Mouse (Mus musculus) CH12.LX (cell line): ENCODE data around the gene Kat2a. TPM values are rescaled to one million over a fixed set of nuclear protein-coding genes. Genes with fewer than 3 reads are reported as not detected.

Source experiments
- DNase-seq: peaks from one replicate; pipeline ENCODE4 v3.0.0-alpha.2; 2013; ENCODE audit errors: extremely low read depth
- H3K27ac ChIP-seq: 2 replicates; pipeline ENCODE4 v1.5.1; 2012; ENCODE audit warnings: low read depth, mild to moderate bottlenecking, control low read depth, moderate library complexity; ENCODE audit not compliant: insufficient read depth
- H3K27me3 ChIP-seq: replicated peaks from 2 replicates; pipeline ENCODE3; 2012; ENCODE audit warnings: inconsistent platforms
- H3K36me3 ChIP-seq, 2 experiments: replicated peaks in 1 of 2; 2 replicates each; pipeline versions ENCODE3 to v1.6.1; 2012; ENCODE audit warnings: inconsistent platforms in 1 of 2, low read length in 1 of 2, mild to moderate bottlenecking in 1 of 2, mixed read lengths in 1 of 2, moderate library complexity in 1 of 2; ENCODE audit not compliant: control insufficient read depth in 1 of 2, insufficient read depth in 1 of 2
- H3K4me1 ChIP-seq, 2 experiments: 2 replicates each; pipeline ENCODE4 v1.6.1; 2012; ENCODE audit warnings: inconsistent platforms in 1 of 2, moderate library complexity in 1 of 2; ENCODE audit not compliant: insufficient read depth in 2 of 2, control insufficient read depth in 1 of 2
- H3K4me2 ChIP-seq: 2 replicates; pipeline ENCODE4 v1.6.1; 2012; ENCODE audit warnings: low read depth, mild to moderate bottlenecking, control low read depth; ENCODE audit not compliant: poor library complexity, insufficient read depth, severe bottlenecking
- H3K4me3 ChIP-seq, 3 experiments: fragments of 150-350 bp in 1 of 3; sonication (generic) in 1 of 3; replicated peaks in 1 of 3; 2 replicates each; pipeline versions ENCODE3 to v1.5.1; 2011 to 2012; ENCODE audit warnings: low read depth in 2 of 3, low read length in 2 of 3, mild to moderate bottlenecking in 2 of 3, moderate library complexity in 2 of 3, control low read depth in 1 of 3, improper control_type of control experiment in 1 of 3, inconsistent platforms in 1 of 3, mixed read lengths in 1 of 3; ENCODE audit not compliant: poor library complexity in 1 of 3
- H3K79me2 ChIP-seq: replicated peaks from 2 replicates; pipeline ENCODE4 v1.6.1; 2012; ENCODE audit warnings: mild to moderate bottlenecking, moderate library complexity; ENCODE audit not compliant: control insufficient read depth, poor library complexity, insufficient read depth, severe bottlenecking; ENCODE audit errors: extremely low read depth
- H3K9ac ChIP-seq: 2 replicates; pipeline ENCODE4 v1.6.1; 2012; ENCODE audit warnings: low read depth, mild to moderate bottlenecking, control low read depth, moderate library complexity; ENCODE audit not compliant: insufficient read depth
- H3K9me3 ChIP-seq: replicated peaks from 2 replicates; pipeline ENCODE3; 2012; ENCODE audit warnings: low read length, inconsistent platforms, mixed read lengths
- CHD1 ChIP-seq: IDR thresholded peaks from 2 replicates; pipeline ENCODE4 v1.6.1; 2012; ENCODE audit warnings: low read depth, low read length, improper control_type of control experiment, inconsistent platforms
- CHD2 ChIP-seq: IDR thresholded peaks from 2 replicates; pipeline ENCODE4 v1.6.1; 2011; ENCODE audit warnings: low read length, improper control_type of control experiment
- CTCF ChIP-seq, 2 experiments: IDR thresholded peaks in 1 of 2; conservative IDR thresholded peaks in 1 of 2; 2 replicates each; pipeline ENCODE4 v1.5.1; 2011 to 2012; ENCODE audit warnings: low read depth in 2 of 2, low read length in 2 of 2, improper control_type of control experiment in 1 of 2, inconsistent platforms in 1 of 2, mild to moderate bottlenecking in 1 of 2, moderate library complexity in 1 of 2
- E2F4 ChIP-seq: IDR thresholded peaks from 2 replicates; pipeline ENCODE4 v1.6.1; 2011; ENCODE audit warnings: low read depth, low read length, improper control_type of control experiment; ENCODE audit not compliant: insufficient replicate concordance
- ELF1 ChIP-seq: IDR thresholded peaks from 2 replicates; pipeline ENCODE4 v1.6.1; 2014; ENCODE audit warnings: low read depth, mild to moderate bottlenecking, inconsistent platforms, low read length, improper control_type of control experiment
- GABPA ChIP-seq: IDR thresholded peaks from 2 replicates; pipeline ENCODE4 v1.6.1; 2012; ENCODE audit warnings: low read depth, low read length, improper control_type of control experiment, inconsistent platforms; ENCODE audit not compliant: insufficient replicate concordance
- HCFC1 ChIP-seq: IDR thresholded peaks from 2 replicates; pipeline ENCODE4 v1.6.1; 2012; ENCODE audit warnings: low read depth, mild to moderate bottlenecking, inconsistent platforms, low read length, improper control_type of control experiment
- KAT2A ChIP-seq: IDR thresholded peaks from 2 replicates; pipeline ENCODE4 v1.6.1; 2012; ENCODE audit warnings: low read length, improper control_type of control experiment, inconsistent platforms; ENCODE audit not compliant: insufficient replicate concordance
- MAFK ChIP-seq: IDR thresholded peaks from 2 replicates; pipeline ENCODE4 v1.6.1; 2011; ENCODE audit warnings: low read length, improper control_type of control experiment; ENCODE audit not compliant: insufficient replicate concordance
- MAX ChIP-seq: IDR thresholded peaks from 2 replicates; pipeline ENCODE4 v1.6.1; 2011; ENCODE audit warnings: low read length, improper control_type of control experiment
- MAZ ChIP-seq: IDR thresholded peaks from 2 replicates; pipeline ENCODE4 v1.6.1; 2012; ENCODE audit warnings: low read depth, mild to moderate bottlenecking, inconsistent platforms, low read length, improper control_type of control experiment, moderate library complexity
- MYC ChIP-seq: IDR thresholded peaks from 2 replicates; pipeline ENCODE4 v1.6.1; 2011; ENCODE audit warnings: low read depth, mild to moderate bottlenecking, improper control_type of control experiment, low read length
- NELFE ChIP-seq: IDR thresholded peaks from 2 replicates; pipeline ENCODE4 v1.6.1; 2011; ENCODE audit warnings: low read depth, low read length, improper control_type of control experiment
- RAD21 ChIP-seq: IDR thresholded peaks from 2 replicates; pipeline ENCODE4 v1.6.1; 2011; ENCODE audit warnings: low read depth, mild to moderate bottlenecking, low read length, improper control_type of control experiment, moderate library complexity
- RCOR1 ChIP-seq: conservative IDR thresholded peaks from 2 replicates; pipeline ENCODE4 v1.6.1; 2012; ENCODE audit warnings: low read depth, mild to moderate bottlenecking, inconsistent platforms, low read length, improper control_type of control experiment
- TBP ChIP-seq: conservative IDR thresholded peaks from 2 replicates; pipeline ENCODE4 v1.6.1; 2011; ENCODE audit warnings: low read depth, low read length, improper control_type of control experiment
- UBTF ChIP-seq: IDR thresholded peaks from 2 replicates; pipeline ENCODE4 v1.6.1; 2012; ENCODE audit warnings: low read depth, mild to moderate bottlenecking, inconsistent platforms, low read length, improper control_type of control experiment, moderate library complexity
- ZKSCAN1 ChIP-seq: IDR thresholded peaks from 2 replicates; pipeline ENCODE4 v1.6.1; 2012; ENCODE audit warnings: low read depth, inconsistent platforms, low read length, improper control_type of control experiment, borderline replicate concordance
- ZMIZ1 ChIP-seq: IDR thresholded peaks from 2 replicates; pipeline ENCODE4 v1.6.1; 2012; ENCODE audit warnings: low read depth, mild to moderate bottlenecking, inconsistent platforms, low read length, improper control_type of control experiment
- dilution Hi-C: fragments of 300-500 bp; cut with MboI; formaldehyde crosslinking; loops from 2 replicates; pipeline ENCODE4 v1.14.3; 2020; ENCODE audit warnings: low sequenced_read_pairs; ENCODE audit not compliant: extremely low pct_unique_long_range_greater_than_20kb, extremely low pct_ligation_motif_present
- in situ Hi-C: fragments of 300-500 bp; cut with MboI; formaldehyde crosslinking; loops from 3 replicates; pipeline ENCODE4 v1.14.3; 2019; ENCODE audit warnings: low sequenced_read_pairs, low pct_ligation_motif_present, low pct_unique_long_range_greater_than_20kb, mixed read lengths
- polyA plus RNA-seq: library from polyadenylated mRNA; unstranded; fragments of >175 nt; gene quantifications from 2 replicates; pipeline ENCODE4 v1.2.1, GENCODE M21; 2012; ENCODE audit warnings: low read depth; ENCODE audit not compliant: insufficient read length
- total RNA-seq, 2 experiments: library from RNA; depleted of rRNA; stranded (reverse); fragments of 300-350 nt in 1 of 2; fragments of >200 nt in 1 of 2; gene quantifications; 2 replicates each; pipeline ENCODE4 v1.2.3; 2012 to 2014

Gene Kat2a
- total and polyA plus RNA-seq, 3 experiments = 27.2 to 82.9 (median 30.7) TPM

- TF ChIP-seq MYC (no peak), MAFK (no peak), CTCF (conservative IDR thresholded peaks at IDR 0.05 in 1 of 2, IDR thresholded peaks at IDR 0.05 in 1 of 2; ENCODE audit: low read depth in 2 of 2, low read length in 2 of 2) (no peak), TBP (no peak), E2F4 (no peak), MAX (no peak), RAD21 (no peak)
- Histone ChIP-seq H3K4me2 (no peak overlapping the region), H3K4me3 (no peak overlapping the region), H3K4me1 (0 out of 4 replicates have a peak, but pooled peaks cover 0 to 3% of the 10 kb centered on the region in 2 experiments), H3K9ac (no peak overlapping the region), H3K36me3 (peaks cover 24 to 89% of the 10 kb centered on the region in 2 experiments), H3K79me2 (no peaks in the 10 kb centered on the region), H3K27ac (no peak overlapping the region), H3K9me3 (peaks cover 3% of the 10 kb centered on the region), H3K27me3 (no peaks in the 10 kb centered on the region)
- dilution Hi-C loops (no loop called here), in situ Hi-C loops (no loop called here)
- DNase-seq = no peak
These were observed 34.8 kb upstream of the Kat2a start for GRCm38 (mm10) chr11:100747114-100747513.

- H3K4me2 ChIP-seq = no peak overlapping the region
- no peak overlapping the region for H3K27ac ChIP-seq
- peaks cover 19 to 87% of the 10 kb centered on the region in 2 experiments for H3K36me3 ChIP-seq
- in situ Hi-C loops = no loop called here
- H3K9ac ChIP-seq = no peak overlapping the region
- peaks cover 2% of the 10 kb centered on the region for H3K9me3 ChIP-seq
- dilution Hi-C loops = no loop called here
- no peak for DNase-seq
- H3K4me3 ChIP-seq = no peak overlapping the region
- no peaks in the 10 kb centered on the region for H3K27me3 ChIP-seq
- H3K79me2 ChIP-seq = no peaks in the 10 kb centered on the region
- TF ChIP-seq E2F4 = no peak
- TF ChIP-seq RCOR1 = no peak
- TF ChIP-seq ZKSCAN1 = no peak
- no peak for TF ChIP-seq ZMIZ1
- no peak for TF ChIP-seq GABPA
- no peak for TF ChIP-seq TBP
- no peak for TF ChIP-seq NELFE
- TF ChIP-seq CHD2 = no peak
- no peak for TF ChIP-seq MAZ
- no peak for TF ChIP-seq ELF1
- TF ChIP-seq CHD1 = no peak
- no peak for TF ChIP-seq KAT2A
- TF ChIP-seq HCFC1 = no peak
- TF ChIP-seq UBTF = no peak
- no peak for TF ChIP-seq CTCF (conservative IDR thresholded peaks at IDR 0.05 in 1 of 2, IDR thresholded peaks at IDR 0.05 in 1 of 2; ENCODE audit: low read depth in 2 of 2, low read length in 2 of 2)
- TF ChIP-seq MAFK = no peak
- TF ChIP-seq, all 38 proteins: peak for 0
- H3K4me1 ChIP-seq = 0 out of 4 replicates have a peak, but pooled peaks cover 0 to 3% of the 10 kb centered on the region in 2 experiments
These were observed 34.3 kb upstream of the Kat2a start for GRCm38 (mm10) chr11:100746546-100746945.
